Mouse (Mus musculus) frontal cortex, postnatal 14 days (tissue): Measurements from ENCODE around the gene Rbbp9.
"Not testable (repeated sequence)": the region's sequence is repeated elsewhere in the genome, so short reads cannot be mapped to it uniquely, and the experiment has no call there.

Experiments used
- DNase-seq, 2 experiments: peaks; one replicate each; pipeline ENCODE4 v3.0.0; 2022; ENCODE audit warnings: low spot score in 2 of 2

Gene Rbbp9

DNA sequence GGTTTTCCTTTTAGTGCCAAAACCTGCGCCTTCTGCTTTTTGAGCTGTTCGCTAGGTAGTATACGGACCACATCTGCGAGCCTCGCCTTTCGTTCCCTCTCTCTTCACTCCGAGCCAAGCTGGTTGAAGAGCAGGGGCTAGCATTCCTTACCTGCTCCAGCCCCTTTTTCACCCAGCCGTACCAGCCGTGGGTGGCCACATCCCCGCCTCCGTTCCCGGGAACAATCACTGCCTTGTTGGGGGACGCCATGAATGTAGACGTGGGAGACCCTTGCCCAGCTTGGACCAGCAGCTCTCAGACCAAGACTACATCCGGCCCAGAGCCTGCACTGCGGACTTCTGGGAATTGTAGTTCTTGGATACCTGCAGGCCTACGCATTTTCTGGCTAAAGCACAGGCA, at the start of gene Rbbp9:
TSS of gene Rbbp9 (minus strand) at position 341 of the 400 bp plus-strand sequence.
- peak; percentile 53 to 68 for DNase-seq

DNA sequence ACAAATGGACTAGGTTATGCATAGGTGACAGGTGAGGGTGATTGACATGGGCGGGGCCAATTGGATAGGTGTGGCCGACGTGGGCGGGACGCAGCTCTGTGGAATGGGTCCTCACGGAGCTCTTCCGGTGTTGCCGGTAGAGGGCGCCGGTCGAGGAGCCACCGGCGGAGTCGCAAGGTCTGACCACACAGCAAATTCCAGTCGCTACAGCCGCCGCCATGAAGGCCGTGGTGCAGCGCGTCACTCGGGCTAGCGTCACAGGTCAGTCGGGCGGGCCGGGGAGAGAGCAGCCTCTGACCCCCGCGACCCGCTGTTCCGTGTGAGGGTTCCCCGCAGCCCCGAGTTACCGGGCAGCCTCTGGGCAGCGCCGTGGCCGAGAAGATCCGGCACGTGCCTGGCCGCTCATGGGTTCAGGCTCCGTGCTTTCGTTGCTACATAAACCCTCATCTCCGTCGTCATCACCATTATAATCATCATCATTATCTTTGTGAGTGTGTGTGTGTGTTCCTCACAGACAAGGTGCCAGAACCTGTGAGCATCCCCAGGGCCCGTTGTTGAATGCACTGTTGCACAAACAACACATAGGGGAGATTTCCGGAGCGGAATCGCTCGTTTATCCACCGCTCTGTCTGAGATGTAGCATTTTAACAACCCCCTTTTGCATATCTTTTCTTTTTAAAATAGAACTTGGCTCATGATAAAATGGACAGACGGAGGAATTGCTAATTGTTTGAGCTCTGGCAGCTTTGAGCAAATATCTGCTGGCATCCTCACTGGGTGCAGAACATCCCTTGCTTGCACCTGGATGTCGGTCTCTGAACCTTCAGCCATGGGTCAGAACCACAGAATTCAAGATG, 49.4 kb upstream of the Rbbp9 start, which contains the start of gene Dtd1:
TSS of gene Dtd1 (plus strand) at position 67 of the 857 bp plus-strand sequence.
- peak; percentile 73 to 83 for DNase-seq

DNA sequence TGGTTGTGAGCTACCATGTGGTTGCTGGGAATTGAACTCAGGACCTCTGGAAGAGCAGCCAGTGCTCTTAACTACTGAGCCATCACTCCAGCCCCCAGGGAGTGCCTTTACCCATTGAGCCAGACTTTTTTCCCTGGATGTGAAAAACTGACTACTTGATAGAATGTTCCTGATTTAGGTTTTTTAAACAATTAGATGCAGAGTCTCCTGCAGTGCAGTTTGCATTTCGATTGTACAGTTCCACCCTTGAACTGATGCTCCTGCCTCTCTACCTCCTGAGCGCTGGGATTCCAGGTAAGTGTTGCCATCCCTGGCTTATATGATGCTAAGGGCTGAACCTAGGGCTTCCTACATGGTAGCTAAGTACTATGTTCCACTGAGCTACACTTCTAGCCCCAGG, 47.3 kb upstream of the Rbbp9 start:
- DNase-seq = no peak

DNA sequence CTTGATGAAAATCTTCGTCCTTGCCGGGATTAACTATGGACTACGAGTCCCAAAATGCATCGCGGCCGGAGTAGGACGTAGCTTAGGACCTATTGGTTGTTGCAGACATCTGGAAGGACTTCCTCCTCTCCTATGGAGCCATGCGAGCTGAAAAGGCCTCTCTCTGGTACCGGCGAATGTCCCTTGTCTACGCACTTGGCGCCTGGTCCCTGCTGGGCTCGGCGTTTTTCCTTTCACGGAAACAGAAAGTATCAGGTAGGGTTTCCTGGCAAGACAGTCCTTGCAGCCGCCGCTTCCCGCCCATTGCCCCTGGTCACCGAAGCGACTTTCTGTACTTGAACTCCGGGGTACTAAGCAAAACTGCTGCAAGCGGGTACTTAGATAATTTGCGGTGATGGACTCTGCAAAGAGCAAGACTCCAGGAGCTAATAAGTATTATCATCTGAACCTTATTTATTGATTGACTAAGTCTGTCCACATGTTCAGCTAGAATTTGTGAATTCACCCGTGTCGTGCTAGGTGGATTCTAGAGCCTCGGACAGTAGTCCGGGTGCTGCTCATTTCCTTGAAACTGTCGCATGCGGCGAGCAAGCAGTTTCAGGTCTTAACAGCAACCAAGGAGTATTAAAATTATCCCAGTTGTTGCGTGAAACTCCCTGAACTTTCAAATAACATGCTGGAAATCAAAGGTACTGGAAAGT, 43.4 kb upstream of the Rbbp9 start, which contains the start of gene Smim26:
TSS of gene Smim26 (plus strand) at position 104 of the 701 bp plus-strand sequence.
- DNase-seq = peak; percentile 76 to 77

DNA sequence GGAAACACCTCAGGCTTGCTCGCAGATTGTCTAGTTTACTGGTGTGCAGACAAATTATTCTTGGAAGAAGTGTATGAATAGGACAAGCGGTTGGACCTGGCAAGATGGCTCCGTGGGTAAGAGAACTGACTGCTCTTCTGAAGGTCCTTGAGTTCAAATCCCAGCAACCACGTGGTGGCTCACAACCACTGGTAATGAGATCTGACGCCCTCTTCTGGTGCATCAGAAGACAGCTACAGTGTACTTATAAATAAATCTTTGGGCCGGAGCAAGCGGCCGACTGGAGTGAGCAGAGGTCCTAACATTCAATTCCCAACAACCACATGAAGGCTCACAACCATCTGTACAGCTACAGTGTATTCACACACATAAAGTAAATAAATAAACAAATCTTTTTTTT, 42.4 kb upstream of the Rbbp9 start:
- DNase-seq = not testable (repeated sequence)

DNA sequence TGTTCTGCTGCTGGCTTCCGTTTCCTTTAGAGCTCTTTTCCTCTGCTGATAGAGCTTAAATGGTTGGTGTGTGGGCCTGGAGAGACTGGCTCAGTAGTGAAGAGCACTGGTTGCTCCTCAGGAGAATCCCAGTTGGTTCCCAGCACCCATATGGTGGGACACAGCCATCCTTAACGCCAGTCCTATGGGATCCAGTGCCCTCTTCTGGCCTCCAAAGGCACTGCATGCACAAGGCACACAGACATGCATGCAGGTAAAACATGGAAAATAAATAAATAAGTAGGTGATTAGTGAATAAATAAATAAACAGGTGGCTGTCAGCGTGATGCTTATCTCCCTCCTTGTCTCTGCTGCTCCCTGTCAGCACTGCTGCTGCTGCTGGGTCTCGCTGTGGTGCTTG, 38.1 kb upstream of the Rbbp9 start:
- no peak for DNase-seq

DNA sequence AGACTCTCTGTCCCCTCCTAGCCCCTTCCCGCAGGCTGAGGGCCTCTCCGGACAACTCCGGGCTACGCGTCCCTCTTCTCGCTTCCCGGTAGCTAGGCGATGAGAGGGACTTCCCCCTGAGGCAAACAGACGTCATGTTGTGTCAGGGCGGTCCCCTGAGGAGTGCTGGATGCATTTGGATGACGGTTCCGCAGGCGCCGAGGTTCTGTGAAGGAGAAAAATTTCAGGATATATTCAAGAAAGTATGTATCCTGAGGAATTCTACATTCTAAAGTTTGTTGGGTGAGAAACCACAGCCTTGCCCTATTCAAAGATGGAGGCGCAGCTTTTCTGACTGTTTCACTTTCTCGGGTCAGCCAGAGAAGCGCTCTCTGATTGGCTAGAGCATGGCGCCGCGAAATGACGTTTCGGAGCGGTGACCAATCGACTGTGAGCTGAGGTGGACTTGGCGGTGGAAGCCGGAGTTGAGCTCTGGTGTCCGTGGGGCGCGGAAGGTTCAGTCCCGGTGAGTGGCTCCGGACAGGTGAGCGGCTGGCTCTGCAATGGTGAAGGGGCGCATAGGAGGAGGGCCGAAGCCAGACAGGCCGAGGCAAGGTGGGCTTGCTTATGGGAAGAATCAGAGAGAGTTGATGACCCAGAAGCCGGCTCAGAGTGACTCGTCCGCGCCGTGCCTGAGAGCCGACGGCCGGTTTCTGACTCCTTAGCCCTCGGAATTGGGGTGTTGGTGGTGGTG, 5.3 kb upstream of the Rbbp9 start, which contains the start of gene Sec23b:
TSS of gene Sec23b (plus strand) at position 410 of the 733 bp plus-strand sequence.
- DNase-seq = peak; percentile 94 to 97

DNA sequence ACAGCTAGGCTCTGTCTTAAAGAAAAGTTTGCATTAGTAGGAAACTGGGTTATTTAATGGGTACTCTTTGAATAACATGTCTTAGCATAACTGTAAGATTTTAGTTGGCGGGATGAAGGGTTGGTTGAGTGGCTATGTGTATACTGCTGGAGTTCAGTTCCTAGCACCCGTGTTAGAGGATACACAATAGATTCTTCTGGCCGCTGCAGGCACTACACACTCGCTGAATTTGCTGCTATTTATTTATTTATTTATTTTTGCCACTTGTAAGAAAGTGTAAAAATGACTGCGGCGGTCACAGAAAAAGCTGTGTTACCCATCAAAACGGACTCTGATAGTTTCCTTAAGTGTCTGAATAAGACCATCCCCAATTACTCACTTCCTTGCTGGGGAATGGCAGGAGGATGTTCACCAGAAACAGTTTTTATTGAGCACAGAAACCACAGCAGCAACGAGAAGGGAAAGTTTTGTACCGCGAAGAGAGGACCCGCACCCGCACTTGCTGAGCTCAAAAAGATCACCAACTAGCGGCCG, 4.7 kb upstream of the Rbbp9 start:
- no peak for DNase-seq

DNA sequence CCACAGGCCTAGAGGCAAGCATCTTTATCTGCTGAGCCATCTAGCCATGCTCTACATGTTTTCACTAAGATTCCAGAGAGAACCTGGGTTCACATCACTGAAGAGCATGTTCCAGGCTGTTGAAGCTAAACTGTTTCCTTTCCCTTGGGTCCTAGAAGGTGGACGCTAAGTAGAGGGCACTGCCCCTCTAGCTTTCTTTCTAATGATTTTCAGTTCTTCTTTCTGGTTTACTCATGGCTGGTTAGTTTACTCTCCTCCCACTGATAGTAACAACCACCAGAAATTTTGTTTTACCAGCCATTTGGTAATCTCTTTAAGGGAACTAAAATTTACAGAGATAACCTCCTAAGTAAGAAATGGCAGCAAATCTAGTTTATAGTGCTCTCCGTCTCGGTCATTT, 3.2 kb upstream of the Rbbp9 start:
- no peak for DNase-seq

DNA sequence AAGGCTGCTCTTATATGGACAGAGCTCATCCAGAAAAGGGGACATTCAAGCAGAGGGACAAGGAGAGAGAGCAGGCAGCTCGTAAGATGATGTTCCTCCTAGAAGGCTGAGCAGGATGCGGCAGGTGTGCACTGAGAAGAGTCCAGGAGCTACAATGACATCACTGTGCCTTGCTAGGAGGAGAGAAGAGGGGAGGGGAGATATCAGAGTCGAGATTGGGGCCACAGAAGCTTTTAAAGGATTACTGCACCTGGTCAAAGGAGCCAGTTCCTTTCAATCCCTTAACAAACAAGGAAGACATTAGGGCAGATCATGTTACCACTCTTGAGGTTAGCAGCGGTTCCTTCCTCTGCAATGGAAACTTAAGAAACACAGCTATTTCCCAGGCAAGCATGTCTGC, 3.1 kb downstream of the Rbbp9 start:
- no peak for DNase-seq

DNA sequence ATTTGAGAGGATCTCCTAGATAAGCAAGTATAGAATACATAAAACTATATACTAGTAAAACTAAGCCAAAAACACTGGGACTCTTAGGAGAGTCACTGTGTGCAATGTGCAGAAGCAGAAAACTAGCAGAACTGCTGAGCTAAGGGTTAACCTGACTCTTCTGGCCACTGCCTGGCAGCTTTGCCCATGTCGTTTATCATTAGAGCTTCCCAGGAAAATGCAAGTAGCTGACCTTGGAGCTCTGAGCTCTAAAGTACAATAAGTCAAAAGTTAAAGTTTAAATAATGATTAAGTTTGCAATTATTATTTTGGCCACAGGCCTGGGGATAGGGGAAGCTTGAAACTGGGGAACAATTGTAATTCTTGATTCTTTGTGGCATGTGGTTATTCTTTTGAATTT, 5.2 kb downstream of the Rbbp9 start:
- no peak for DNase-seq

DNA sequence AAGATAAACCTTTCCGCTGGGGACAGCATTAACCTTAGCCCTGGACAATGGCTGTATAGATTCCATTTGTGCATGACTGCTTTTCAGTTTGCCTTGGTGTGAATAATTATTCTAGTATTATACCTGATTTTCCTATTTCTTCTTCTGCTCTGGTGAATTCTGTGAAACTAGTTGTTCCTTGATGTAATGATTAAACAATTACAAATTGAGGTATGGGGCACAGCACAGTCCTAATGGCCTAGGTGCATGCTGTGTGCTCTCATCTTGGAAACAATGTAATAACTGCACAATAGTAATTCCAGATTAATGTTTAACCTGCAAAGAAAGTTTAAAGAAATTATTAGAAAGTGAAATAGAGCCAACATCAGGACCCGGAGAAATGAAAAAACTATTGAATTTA, 5.6 kb downstream of the Rbbp9 start:
- DNase-seq = no peak

DNA sequence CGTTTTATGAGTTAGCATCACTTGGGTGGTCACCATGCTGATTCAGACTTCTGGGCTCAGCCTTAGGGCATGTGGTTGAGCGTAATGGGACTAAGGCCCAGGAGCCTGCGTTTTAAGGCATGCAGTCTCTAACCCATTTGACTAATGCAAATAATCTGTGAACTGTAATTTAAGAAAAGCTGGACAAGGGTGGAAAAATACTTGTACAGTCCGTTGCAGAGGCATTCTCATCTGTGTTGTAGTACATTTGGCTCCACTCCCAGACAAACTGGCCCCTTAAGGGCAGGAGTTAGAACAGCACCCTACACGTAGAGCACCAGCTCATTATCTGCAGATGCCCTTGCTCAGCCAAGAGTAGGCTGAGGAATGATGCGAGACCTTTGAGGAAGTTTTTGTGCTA, 6.0 kb downstream of the Rbbp9 start:
- DNase-seq = no peak

DNA sequence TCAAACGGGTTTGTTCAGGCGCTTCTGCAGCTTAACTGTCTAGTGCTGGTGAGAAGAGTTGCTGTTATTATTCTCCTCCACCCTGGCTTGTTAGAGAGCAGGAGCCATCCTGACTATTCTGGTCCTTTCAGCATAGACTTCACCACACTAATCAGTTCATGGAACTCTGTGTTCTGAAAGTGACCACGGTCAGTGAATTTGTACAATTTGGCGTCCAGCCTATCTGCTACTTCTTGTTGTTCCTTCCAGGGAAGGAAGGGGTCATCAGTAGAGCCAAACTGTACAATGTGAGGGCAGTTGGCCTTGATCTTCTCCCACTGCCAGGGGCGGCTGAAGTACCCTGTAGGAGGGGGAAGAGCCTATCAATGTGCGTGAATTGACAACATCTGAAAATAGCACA, 7.0 kb downstream of the Rbbp9 start:
- no peak for DNase-seq

DNA sequence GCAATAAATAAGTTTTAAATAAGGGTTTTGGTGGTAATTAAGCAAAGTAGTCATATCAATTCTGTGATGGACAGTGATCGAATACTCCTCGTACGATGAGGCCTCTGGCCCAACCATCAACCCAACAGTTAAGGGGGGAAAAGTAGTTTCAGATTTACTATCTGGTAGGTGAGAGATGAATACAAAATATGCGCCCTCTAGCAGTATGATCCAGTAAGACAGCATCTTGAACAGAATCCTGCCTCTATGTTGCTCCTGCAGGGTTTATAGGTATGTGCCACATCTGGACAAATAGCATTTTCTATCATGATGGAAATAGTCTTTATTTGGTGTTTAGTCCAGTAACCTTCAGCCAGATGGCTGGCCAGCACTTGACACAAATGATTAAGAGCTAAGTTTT, 9.4 kb downstream of the Rbbp9 start:
- DNase-seq = no peak

DNA sequence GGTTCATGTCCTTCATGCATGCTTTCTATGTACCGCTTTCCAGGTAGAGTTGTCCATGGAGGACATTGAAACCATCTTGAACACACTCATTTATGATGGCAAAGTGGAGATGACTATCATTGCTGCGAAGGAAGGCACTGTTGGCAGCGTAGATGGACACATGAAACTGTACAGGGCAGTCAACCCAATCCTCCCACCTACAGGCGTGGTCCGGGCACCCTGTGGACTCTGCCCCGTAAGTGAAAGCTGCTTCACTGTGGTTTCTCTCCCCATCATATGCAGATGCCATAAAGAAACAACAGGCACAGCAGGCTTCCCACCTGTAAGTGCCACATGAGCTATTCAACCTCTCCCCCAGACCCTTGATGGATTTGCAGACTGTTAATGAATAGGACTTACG, 13.5 kb downstream of the Rbbp9 start:
- no peak for DNase-seq

DNA sequence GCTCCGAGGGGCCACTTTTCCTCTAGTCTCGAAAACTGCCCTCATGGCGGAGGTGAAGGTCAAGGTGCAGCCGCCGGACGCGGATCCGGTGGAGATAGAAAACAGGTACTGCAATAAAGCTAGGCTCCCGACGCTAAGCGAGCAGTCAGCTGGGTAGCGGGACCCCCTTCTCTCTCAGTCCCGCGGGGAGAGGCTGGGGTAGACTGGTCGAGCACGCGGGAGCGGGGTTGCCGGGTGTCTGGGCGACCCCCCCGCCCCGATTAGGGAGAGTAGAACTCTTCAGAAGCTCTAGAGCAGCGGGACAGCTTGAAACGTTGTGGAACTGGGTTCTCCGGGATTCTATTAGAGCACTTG, 22.9 kb downstream of the Rbbp9 start:
- DNase-seq = no peak

DNA sequence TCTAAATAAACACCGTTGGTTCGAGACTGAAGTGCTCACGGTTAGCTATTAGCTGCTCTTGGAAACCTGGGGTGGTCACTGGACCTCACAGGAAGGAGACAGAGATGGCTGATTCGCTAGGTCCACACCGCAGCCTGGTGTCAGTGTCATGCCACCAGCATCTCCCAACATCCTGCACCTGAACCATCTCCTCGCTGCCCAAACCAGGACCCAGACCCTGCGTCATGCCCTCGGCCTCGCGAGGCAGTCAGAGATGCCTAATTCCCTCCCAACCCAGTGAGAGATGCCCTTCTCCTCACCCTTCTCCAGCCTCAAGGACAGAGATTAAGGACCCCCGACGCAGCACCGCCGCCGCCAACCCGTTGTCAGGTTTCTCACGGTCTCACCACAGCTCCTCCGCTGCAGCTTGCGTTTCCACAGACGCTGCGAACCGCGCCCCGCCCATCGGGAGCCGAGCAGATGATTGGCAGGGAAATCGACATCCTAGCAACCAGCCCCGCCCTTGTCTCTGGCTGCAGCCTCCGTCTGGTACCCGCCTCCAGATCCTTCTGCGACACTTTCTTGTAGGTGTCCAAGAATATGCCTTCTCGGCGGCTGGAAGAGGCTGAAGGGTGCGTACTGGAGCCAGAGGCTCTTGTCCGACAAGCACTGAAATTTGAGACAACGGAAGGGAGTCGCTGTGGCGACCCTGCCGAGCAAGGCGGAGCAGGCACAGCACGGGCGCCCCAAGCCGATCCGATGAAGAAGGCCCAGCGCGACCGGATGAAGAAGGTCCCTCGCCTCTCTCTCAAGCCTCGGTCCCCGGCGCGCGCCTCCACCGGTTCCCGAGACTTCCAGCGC, 23.5 kb downstream of the Rbbp9 start, which contains the start of the genes Dzank1 and Polr3f:
TSS of gene Dzank1 (minus strand) at position 434 of the 840 bp plus-strand sequence.
TSS of gene Polr3f (plus strand) at position 738 of the 840 bp plus-strand sequence.
- DNase-seq = peak; percentile 96 to 97

DNA sequence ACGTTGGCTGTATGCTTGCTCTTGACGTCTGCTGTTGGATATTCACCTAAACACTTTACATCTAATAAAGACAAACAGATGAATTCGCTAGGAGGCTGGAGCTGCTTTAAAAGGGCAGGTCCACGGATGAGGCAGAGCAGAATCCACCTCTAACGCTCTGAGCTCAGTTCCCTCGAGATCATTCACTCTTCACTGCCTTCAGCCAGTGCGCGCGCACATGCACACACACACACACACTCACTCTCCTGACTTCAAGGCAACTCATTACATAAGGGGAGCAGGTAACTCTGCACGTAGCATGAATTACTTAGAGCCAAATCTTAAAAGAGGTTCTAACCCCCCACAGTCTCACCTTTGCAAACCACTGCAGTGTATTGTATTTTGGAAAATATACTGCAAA, 24.8 kb downstream of the Rbbp9 start:
- no peak for DNase-seq

DNA sequence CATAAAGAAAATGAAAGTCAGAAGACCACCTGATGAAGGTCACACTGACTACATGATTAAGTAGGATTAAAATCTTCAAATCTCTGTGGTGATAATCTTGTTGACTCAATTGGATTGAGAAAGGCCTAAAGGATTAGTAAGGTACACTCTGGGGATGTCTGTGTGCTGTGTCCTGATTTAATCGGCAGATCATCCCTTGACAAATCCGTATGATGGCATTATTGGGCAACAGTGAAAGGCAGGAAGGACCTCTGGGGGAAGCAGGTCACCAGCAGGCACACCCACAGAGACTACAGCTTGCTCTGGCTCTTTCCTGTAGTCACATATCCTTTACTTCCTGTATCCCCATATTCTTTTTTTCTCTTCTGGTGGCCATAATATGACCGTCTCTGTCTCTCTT, 30.9 kb downstream of the Rbbp9 start:
- no peak for DNase-seq

DNA sequence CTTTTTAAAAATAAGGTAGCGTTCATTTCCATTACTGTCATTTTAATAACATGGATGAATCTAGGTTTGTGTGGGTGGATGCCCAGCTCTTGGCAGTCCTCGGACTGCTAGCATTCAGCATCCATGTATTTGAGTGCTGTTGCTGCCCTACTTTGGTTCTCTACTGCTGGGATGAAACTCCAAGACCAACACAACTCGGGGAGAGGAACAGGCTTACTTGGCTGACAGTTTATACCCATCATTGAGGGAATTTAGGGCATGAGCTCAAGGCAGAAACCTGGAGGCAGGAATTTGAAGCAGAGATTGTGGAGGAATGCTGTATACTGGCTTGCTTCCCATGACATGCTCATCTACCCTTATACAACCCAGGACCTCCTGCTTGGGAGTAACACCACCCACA, 36.0 kb downstream of the Rbbp9 start:
- DNase-seq = no peak
